Mouse (Mus musculus) lung, adult 2 months (tissue): ENCODE results near the gene Agap3.

Source experiments
- CTCF ChIP-seq: fragments of 200-500 bp; IDR thresholded peaks from 2 replicates; pipeline ENCODE4 v1.5.1; 2011; ENCODE audit warnings: mild to moderate bottlenecking, low read length, control low read depth; ENCODE audit not compliant: insufficient read depth
- POLR2A ChIP-seq: fragments of 200-500 bp; IDR thresholded peaks from 2 replicates; pipeline ENCODE4 v1.6.1; 2011; ENCODE audit warnings: low read depth, mild to moderate bottlenecking, control low read depth, low read length, borderline replicate concordance; ENCODE audit errors: extremely low read depth

DNA sequence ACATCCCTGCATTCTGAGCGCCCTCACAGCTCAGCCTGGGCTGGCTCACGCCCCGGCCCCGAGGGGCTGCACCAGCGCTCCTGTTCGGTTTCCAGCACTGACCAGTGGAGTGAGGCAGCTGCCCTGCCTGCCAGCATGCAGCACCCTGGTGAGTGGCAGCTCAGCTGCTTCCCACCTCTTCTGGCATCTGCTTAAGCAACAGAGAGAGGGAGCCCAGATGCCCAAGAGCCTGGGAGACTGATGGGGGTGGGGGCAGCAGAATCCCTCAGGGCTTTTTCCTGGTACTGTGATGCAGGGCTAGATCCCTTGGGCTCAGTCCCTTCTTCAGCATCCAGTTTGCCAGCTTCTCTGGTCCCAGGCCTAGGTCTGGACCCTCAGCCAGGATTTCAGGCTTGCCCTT is 44.8 kb downstream of the Agap3 start:
- TF ChIP-seq POLR2A: no peak
- TF ChIP-seq CTCF: no peak
